15 mouse cellular contexts compared by ENCODE assay signal in genomic region chr11:42857687-42858086, GRCm38 (mm10).
"Had no signal": no experiment of that assay in that cellular context is flagged by ENCODE, and none has a peak within 500 bp of the region (broad histone marks: within the 10 kb centered on the region; RNA-seq: fewer than 3 reads in every experiment).

No protein-coding gene starts in this region.

- DNase-seq: gastrocnemius, adult 2 months; gastrocnemius, postnatal 10 days; gastrocnemius, postnatal 25 days; heart, adult 18-20 months; heart, postnatal 10 days; heart, postnatal 4 days; kidney, adult 18-20 months; kidney, adult 8-10 months; kidney, postnatal 14 days; kidney, postnatal 36 days had no signal

- ATAC-seq: hindbrain, embryonic 16.5 days; inflammation-experienced regulatory T-cells, adult 6 months; intestine, embryonic 15.5 days; intestine, postnatal 0 days; liver, embryonic 12.5 days had no signal
